Mouse (Mus musculus): ENCODE measurements around the gene Prss43.

DNA sequence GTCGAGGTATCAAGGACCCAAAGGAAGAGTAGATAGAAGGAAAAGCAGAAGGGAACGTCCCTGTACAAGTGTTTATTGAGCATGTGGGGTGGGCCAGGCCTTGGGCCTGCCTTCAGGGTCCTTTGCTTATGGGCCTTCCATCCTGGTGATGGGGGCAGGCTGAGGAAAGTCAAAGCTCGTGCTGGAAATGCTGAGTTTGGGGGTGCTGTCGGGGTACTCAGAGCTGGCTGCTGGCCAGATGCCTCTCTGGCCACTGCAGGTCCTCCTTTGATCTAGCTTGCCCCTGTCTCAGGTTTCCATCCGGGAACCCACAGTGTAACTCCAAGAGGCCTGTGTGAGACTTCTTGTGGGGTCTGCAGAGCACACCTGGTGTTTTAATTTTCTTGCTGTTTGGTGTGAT, 32.0 kb downstream of the Prss43 start:
- TF ChIP-seq CTCF (IDR thresholded peaks at IDR 0.05; ENCODE audit: low read depth) (no peak), EP300 (optimal IDR thresholded peaks at IDR 0.05) (no peak)

Measured in stomach, postnatal 0 days (tissue).